Comparison of ENCODE assay signal across 8 mouse cellular contexts in the genomic region with DNA sequence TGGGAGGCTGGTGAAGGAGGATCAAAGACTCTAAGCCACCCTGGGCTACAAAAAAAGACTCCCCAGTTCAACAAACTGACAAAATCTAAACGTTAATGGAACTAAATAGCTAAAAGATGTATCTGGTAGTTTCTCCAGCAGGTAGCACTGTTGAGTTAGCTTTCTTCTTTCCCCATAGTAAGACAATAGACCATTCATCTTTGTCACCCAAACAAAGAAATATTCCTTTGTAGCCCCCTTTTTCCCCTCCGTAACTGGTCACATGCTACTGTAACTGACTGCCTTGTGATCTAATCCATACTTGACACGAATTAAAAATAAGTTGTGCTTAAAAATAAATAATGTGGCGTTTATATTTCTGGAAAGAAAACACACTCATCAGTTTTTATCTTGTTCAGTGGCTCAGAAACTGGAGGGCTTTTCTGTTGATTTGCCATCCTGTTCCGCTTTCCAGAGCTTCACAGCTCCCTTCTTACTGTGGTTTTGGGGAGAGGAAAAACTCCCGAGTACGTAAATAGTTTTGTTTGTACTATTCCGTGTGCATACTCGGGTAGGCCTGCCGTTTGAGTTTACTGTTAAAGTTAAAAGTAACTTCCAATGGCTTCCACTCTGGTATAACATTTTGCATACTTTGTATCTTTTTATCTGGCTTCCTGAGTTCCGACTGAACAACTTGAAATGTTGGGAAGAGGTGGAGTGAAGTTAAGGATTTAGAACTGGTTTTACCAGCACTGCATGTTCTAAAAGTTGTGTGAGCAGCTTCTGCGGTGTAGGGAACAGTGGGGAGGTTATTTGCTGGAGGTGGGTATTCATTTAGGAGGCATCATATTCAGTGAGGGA. TPM values are rescaled to one million over a fixed set of nuclear protein-coding genes. Genes with fewer than 3 reads are reported as not detected.
DNase-seq lines count a peak whose midpoint lies in the region; ATAC-seq and TF ChIP-seq lines count a peak whose summit lies in the region.

No protein-coding gene starts in this region.

- 0 out of 2 replicates have a peak, but pooled peaks have one; percentile 18 for ATAC-seq in lung, embryonic 14.5 days (ENCODE audit: insufficient read depth)
- ATAC-seq in hematopoietic stem cell, adult 5-6 weeks (replicated peaks in 1 of 2; ENCODE audit: insufficient read depth in 1 of 2, low FRiP score in 2 of 2, low TSS enrichment in 1 of 2, low read depth in 1 of 2, poor library complexity in 2 of 2, severe bottlenecking in 2 of 2): peak; percentile 39 to 60; a peak in 2 of 4 replicates
- ATAC-seq in lung, embryonic 15.5 days (ENCODE audit: borderline replicate concordance, extremely low read depth, low FRiP score, low TSS enrichment): no peak

- peak; percentile 72 for TF ChIP-seq CTCF in lung, embryonic 14.5 days (IDR thresholded peaks at IDR 0.05; ENCODE audit: low read depth)

- H3K27me3 ChIP-seq in lung, embryonic 14.5 days (ENCODE audit: insufficient read depth, low read length): no peaks in the 10 kb centered on the region
- no peaks in the 10 kb centered on the region for H3K27me3 ChIP-seq in lung, embryonic 15.5 days

- H3K27ac ChIP-seq in lung, embryonic 14.5 days (ENCODE audit: low read depth): peak overlapping the region; percentile 91
- H3K27ac ChIP-seq in lung, embryonic 15.5 days: peak overlapping the region; percentile 94

- H3K4me2 ChIP-seq in lung, embryonic 14.5 days: peak overlapping the region; percentile 94
- peak overlapping the region; percentile 89 for H3K4me2 ChIP-seq in lung, embryonic 15.5 days

- H3K4me1 ChIP-seq in lung, embryonic 14.5 days (ENCODE audit: insufficient read depth): peaks cover 14% of the 10 kb centered on the region
- H3K4me1 ChIP-seq in lung, embryonic 15.5 days: peaks cover 39% of the 10 kb centered on the region

- WGBS in lung, embryonic 14.5 days: 10% methylated on average over 12 of the region's 12 CpGs
- 9% methylated on average over 12 of the region's 12 CpGs for WGBS in lung, embryonic 15.5 days

- H3K4me3 ChIP-seq in lung, embryonic 14.5 days (ENCODE audit: low read depth, low read length): peak overlapping the region; percentile 86
- H3K4me3 ChIP-seq in lung, embryonic 15.5 days: peak overlapping the region; percentile 89

- peak overlapping the region; percentile 74 for H3K9ac ChIP-seq in lung, embryonic 14.5 days
- H3K9ac ChIP-seq in lung, embryonic 15.5 days: peak overlapping the region; percentile 57

- DNase-seq in lung, embryonic 14.5 days: peak; percentile 93
- no peak for DNase-seq in lung, postnatal 4 days
- DNase-seq in embryo, embryonic 10 days (ENCODE audit: low spot score): peak; percentile 87
- DNase-seq in retina, postnatal 1 day: peak; percentile 87
- DNase-seq in layer of hippocampus, adult 9-10 months (ENCODE audit: low spot score): no peak
- no peak for DNase-seq in frontal cortex, postnatal 25 days (ENCODE audit: low spot score in 2 of 2)

- H3K9me3 ChIP-seq in lung, embryonic 14.5 days (ENCODE audit: low read depth, low read length): no peaks in the 10 kb centered on the region
- no peaks in the 10 kb centered on the region for H3K9me3 ChIP-seq in lung, embryonic 15.5 days

- peaks cover 24% of the 10 kb centered on the region for H3K36me3 ChIP-seq in lung, embryonic 14.5 days (ENCODE audit: insufficient read depth)
- H3K36me3 ChIP-seq in lung, embryonic 15.5 days: peaks cover 14% of the 10 kb centered on the region

RNA-seq across cellular contexts. Expression of gene Sort1, which starts 1.3 kb away (rescaled TPM):
- 32.7 and 33.2 TPM in 2 replicates for polyA plus RNA-seq in lung, embryonic 14.5 days (2014; fragmentation: Nextera tagmentation; extraction: Ambion mirVana)
- total RNA-seq in hematopoietic stem cell, adult 5-6 weeks (2017): 26.6 and 37.3 TPM in 2 replicates
- polyA plus RNA-seq in lung, embryonic 15.5 days (2015; fragmentation: Nextera tagmentation; extraction: Ambion mirVana): 24.8 and 28.0 TPM in 2 replicates

RNA-seq across cellular contexts. Expression of gene Psma5, which starts 25.9 kb away (rescaled TPM):
- 320 and 323 TPM in 2 replicates for polyA plus RNA-seq in lung, embryonic 14.5 days (2014; fragmentation: Nextera tagmentation; extraction: Ambion mirVana)
- total RNA-seq in hematopoietic stem cell, adult 5-6 weeks (2017): 194 and 263 TPM in 2 replicates
- polyA plus RNA-seq in lung, embryonic 15.5 days (2015; fragmentation: Nextera tagmentation; extraction: Ambion mirVana): 289 and 312 TPM in 2 replicates

RNA-seq across cellular contexts. Expression of gene Sypl2, which starts 56.2 kb away (rescaled TPM):
- polyA plus RNA-seq in lung, embryonic 14.5 days (2014; fragmentation: Nextera tagmentation; extraction: Ambion mirVana): 0.54 and 0.96 TPM in 2 replicates
- total RNA-seq in hematopoietic stem cell, adult 5-6 weeks (2017): not detected in 2 replicates
- 0.42 and 0.54 TPM in 2 replicates for polyA plus RNA-seq in lung, embryonic 15.5 days (2015; fragmentation: Nextera tagmentation; extraction: Ambion mirVana)

Comparison
In these comparisons a context has a peak if more than half of its experiments do, and no peak if none do; other contexts are left out.
1. DNase-seq: peak in lung, embryonic 14.5 days (single experiment), embryo, embryonic 10 days (single experiment) and retina, postnatal 1 day (single experiment); none in lung, postnatal 4 days (0 of 2), layer of hippocampus, adult 9-10 months (single experiment) and frontal cortex, postnatal 25 days (0 of 2).